Mouse (Mus musculus) heart, adult 10 weeks (tissue): Measurements from ENCODE around the gene Il17f. TPM values are rescaled to one million over a fixed set of nuclear protein-coding genes. Genes with fewer than 3 reads are reported as not detected.

ENCODE experiments used
- polyA plus RNA-seq: library from polyadenylated mRNA; stranded (reverse); fragments of 350-450 nt; fragmentation: Illumina TruSeq; extraction: RNeasy Lipid Tissue Mini Kit (QIAGEN cat#74804); gene quantifications from one replicate; pipeline ENCODE4 v1.2.3, GENCODE M21; 2014; ENCODE audit warnings: low read depth, low replicate concordance

Gene Il17f
- polyA plus RNA-seq = not detected

GRCm38 (mm10) chr1:20790517-20790916, at the start of gene Il17f:
Gene Il17f (minus strand): TSS chr1:20790617.

GRCm38 (mm10) chr1:20819771-20820605, 29.6 kb upstream of the Il17f start, which contains the start of gene Mcm3:
Gene Mcm3 (minus strand): TSS chr1:20820312.

GRCm38 (mm10) chr1:20730903-20731302, 59.5 kb downstream of the Il17f start, which contains the start of gene Il17a:
Gene Il17a (plus strand): TSS chr1:20730905.

Other genes with a start within 250 kb of the Il17f start
- not detected for gene Pkhd1, start 172.6 kb downstream of the Il17f start, polyA plus RNA-seq
- gene Il17a, start 59.7 kb downstream of the Il17f start, polyA plus RNA-seq = not detected
- 6.8 TPM for gene Mcm3, start 29.7 kb upstream of the Il17f start, polyA plus RNA-seq
- gene Paqr8, start 100.0 kb upstream of the Il17f start, polyA plus RNA-seq = 0.81 TPM
- gene Efhc1, start 161.0 kb upstream of the Il17f start, polyA plus RNA-seq = 0.47 TPM